Mouse (Mus musculus) testis, postnatal 10 days (tissue): ENCODE measurements around the gene Vmn1r138.
"Not testable (repeated sequence)": the region's sequence is repeated elsewhere in the genome, so short reads cannot be mapped to it uniquely, and the experiment has no call there.

ENCODE experiments used
- DNase-seq: peaks from one replicate; pipeline ENCODE4 v3.0.0; 2021; ENCODE audit warnings: low spot score

The Vmn1r138 gene

GRCm38 (mm10) chr7:22028797-22029196 is at the start of gene Vmn1r138:
TSS of gene Vmn1r138 (minus strand) at chr7:22028897.
- not testable (repeated sequence) for DNase-seq

GRCm38 (mm10) chr7:22068757-22069156 is 40.1 kb upstream of the Vmn1r138 start, which contains the start of gene Vmn1r139:
TSS of gene Vmn1r139 (plus strand) at chr7:22069057.
- not testable (repeated sequence) for DNase-seq

GRCm38 (mm10) chr7:22056205-22056604 is 27.5 kb upstream of the Vmn1r138 start, which contains the start of gene Gm6176:
TSS of gene Gm6176 (minus strand) at chr7:22056305.
- not testable (repeated sequence) for DNase-seq

- not testable (repeated sequence) for DNase-seq
These were observed 34.4 kb downstream of the Vmn1r138 start, which contains the start of gene Vmn1r137 for GRCm38 (mm10) chr7:21994287-21994686. TSS of gene Vmn1r137 (plus strand) at chr7:21994587.
